Mouse (Mus musculus) liver, embryonic 14.5 days (tissue): Measurements from ENCODE around the gene Agps.

Experiments
- CTCF ChIP-seq: IDR thresholded peaks from 2 replicates; pipeline ENCODE4 v1.5.1; 2016; ENCODE audit warnings: antibody characterized with exemption, low read depth, control low read depth
- EP300 ChIP-seq: IDR thresholded peaks from 2 replicates; pipeline ENCODE4 v1.6.1; 2016; ENCODE audit warnings: antibody characterized with exemption, low read depth

GRCm38 (mm10) chr2:75828931-75829610, 2.9 kb upstream of the Agps start:
- no peak for TF ChIP-seq CTCF
- TF ChIP-seq EP300: no peak
